Mouse (Mus musculus) kidney, embryonic 15.5 days (tissue): ENCODE measurements around the gene Coq5. TPM values are rescaled to one million over a fixed set of nuclear protein-coding genes. Genes with fewer than 3 reads are reported as not detected.

Source experiments
- polyA plus RNA-seq: library from polyadenylated mRNA; unstranded; fragments of >200 nt; fragmentation: Nextera tagmentation; extraction: Ambion mirVana; gene quantifications from 2 replicates; pipeline ENCODE4 v1.2.1, GENCODE M21; 2015

The Coq5 gene
- polyA plus RNA-seq, 1 experiment from 2014 or later = 51.2 TPM

Other genes starting within 250 kb of the Coq5 start
- gene Gm10401, start 181.4 kb upstream of the Coq5 start, polyA plus RNA-seq = 33.0 and 34.2 TPM in 2 replicates
- 85.1 and 94.7 TPM in 2 replicates for gene Acads, start 160.3 kb upstream of the Coq5 start, polyA plus RNA-seq
- gene Unc119b, start 144.7 kb upstream of the Coq5 start, polyA plus RNA-seq = 43.7 and 48.1 TPM in 2 replicates
- 84.7 and 97.3 TPM in 2 replicates for gene Mlec, start 121.5 kb upstream of the Coq5 start, polyA plus RNA-seq
- gene Cabp1, start 85.3 kb upstream of the Coq5 start, polyA plus RNA-seq = 1.7 TPM in 2 replicates
- 114 and 123 TPM in 2 replicates for gene Pop5, start 43.8 kb upstream of the Coq5 start, polyA plus RNA-seq
- 134 and 142 TPM in 2 replicates for gene Rnf10, start 6.8 kb upstream of the Coq5 start, polyA plus RNA-seq
- 1,617 and 1,807 TPM in 2 replicates for gene Dynll1, start 21.3 kb downstream of the Coq5 start, polyA plus RNA-seq
- 301 and 315 TPM in 2 replicates for gene Srsf9, start 47.5 kb downstream of the Coq5 start, polyA plus RNA-seq
- 27.9 and 29.2 TPM in 2 replicates for gene Gatc, start 61.5 kb downstream of the Coq5 start, polyA plus RNA-seq
- gene Triap1, start 61.6 kb downstream of the Coq5 start, polyA plus RNA-seq = 56.2 and 58.2 TPM in 2 replicates
- gene Cox6a1, start 69.3 kb downstream of the Coq5 start, polyA plus RNA-seq = 981 and 995 TPM in 2 replicates
- 21.1 and 22.0 TPM in 2 replicates for gene Msi1, start 149.9 kb downstream of the Coq5 start, polyA plus RNA-seq
- gene Pla2g1b, start 186.6 kb downstream of the Coq5 start, polyA plus RNA-seq = 0.61 and 1.2 TPM in 2 replicates
- gene Sirt4, start 205.1 kb downstream of the Coq5 start, polyA plus RNA-seq = 24.6 and 25.0 TPM in 2 replicates
- 51.7 and 56.1 TPM in 2 replicates for gene Pxn, start 227.0 kb downstream of the Coq5 start, polyA plus RNA-seq